Mouse (Mus musculus) lung, embryonic 15.5 days (tissue): Measurements from ENCODE around the gene Vamp2. TPM values are rescaled to one million over a fixed set of nuclear protein-coding genes. Genes with fewer than 3 reads are reported as not detected.

ENCODE experiments used
- ATAC-seq: fragments of 200-750 bp; cut with Nextera tagmentation; 2 replicates; pipeline ENCODE4 v1.8.0; 2017; ENCODE audit warnings: moderate number of reproducible peaks, borderline replicate concordance; ENCODE audit not compliant: low FRiP score, low TSS enrichment; ENCODE audit errors: extremely low read depth
- H3K27ac ChIP-seq: fragments of 300-500 bp; sonication (generic); 2 replicates; pipeline ENCODE4 v1.5.1; 2015; ENCODE audit warnings: moderate library complexity, mild to moderate bottlenecking, inconsistent platforms
- H3K27me3 ChIP-seq: fragments of 300-500 bp; sonication (generic); 2 replicates; pipeline ENCODE4 v1.6.1; 2015; ENCODE audit warnings: inconsistent platforms
- H3K36me3 ChIP-seq: fragments of 300-500 bp; sonication (generic); 2 replicates; pipeline ENCODE4 v1.6.1; 2015; ENCODE audit warnings: inconsistent platforms
- H3K4me1 ChIP-seq: fragments of 300-500 bp; sonication (generic); 2 replicates; pipeline ENCODE4 v1.6.1; 2015; ENCODE audit warnings: inconsistent platforms
- H3K4me2 ChIP-seq: fragments of 300-500 bp; sonication (generic); 2 replicates; pipeline ENCODE4 v1.6.1; 2015; ENCODE audit warnings: inconsistent platforms, mild to moderate bottlenecking, moderate library complexity
- H3K4me3 ChIP-seq: fragments of 300-500 bp; sonication (generic); 2 replicates; pipeline ENCODE4 v1.5.1; 2015; ENCODE audit warnings: mild to moderate bottlenecking, inconsistent platforms
- H3K9ac ChIP-seq: fragments of 300-500 bp; sonication (generic); 2 replicates; pipeline ENCODE4 v1.6.1; 2015; ENCODE audit warnings: inconsistent platforms
- H3K9me3 ChIP-seq: fragments of 300-500 bp; sonication (generic); 2 replicates; pipeline ENCODE4 v1.6.1; 2016; ENCODE audit warnings: inconsistent platforms
- WGBS: fragments of 180-500 bp; shearing (Covaris S2); methylation state at CpG from one replicate; pipeline ENCODE4 v1.1.7; 2015; 5-methylcytosine and 5-hydroxymethylcytosine counted together
- polyA plus RNA-seq: library from polyadenylated mRNA; unstranded; fragments of >200 nt; fragmentation: Nextera tagmentation; extraction: Ambion mirVana; gene quantifications from 2 replicates; pipeline ENCODE4 v1.2.1, GENCODE M21; 2015

The Vamp2 gene
- polyA plus RNA-seq = 61.6 and 66.6 TPM in 2 replicates

DNA sequence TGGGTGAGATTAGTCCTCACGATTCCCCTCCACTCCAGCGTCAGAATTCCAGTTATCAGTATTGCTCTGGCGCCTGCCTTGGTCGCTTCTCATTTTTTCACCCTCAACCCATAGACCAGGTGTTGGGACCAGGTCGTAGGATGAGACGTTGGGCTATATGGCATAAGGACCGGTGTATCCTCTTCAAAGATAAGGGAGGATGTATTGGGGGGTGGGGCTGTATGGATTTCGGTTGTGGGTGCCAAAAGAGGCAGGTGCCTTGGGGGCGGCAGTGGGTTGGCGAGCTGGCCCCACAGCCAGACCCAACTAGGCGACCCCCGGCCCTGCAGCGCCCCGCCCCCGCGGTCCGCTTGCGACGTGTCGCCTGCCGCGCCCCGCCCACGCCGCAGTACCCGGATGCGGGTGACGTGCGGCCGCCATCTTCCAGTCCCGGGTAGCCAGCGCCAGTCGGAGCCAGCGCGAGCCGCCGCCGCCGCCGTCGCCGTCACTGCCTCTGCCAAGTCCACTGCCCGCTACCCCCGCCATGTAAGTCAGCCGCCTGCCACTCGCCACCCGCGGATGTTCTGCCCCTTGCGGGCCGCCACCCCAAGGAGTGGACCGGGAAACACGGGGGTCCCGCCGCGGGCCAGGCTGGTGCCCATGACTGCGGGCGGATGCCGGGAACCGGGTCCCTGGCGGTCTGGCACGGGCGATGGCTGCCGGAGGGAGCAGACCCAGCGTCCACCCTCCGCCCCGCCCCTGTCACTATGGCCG, at the start of gene Vamp2:
Vamp2 (plus strand) TSS at position 388 of the 753 bp plus-strand sequence.
- Histone ChIP-seq H3K27ac (peak within 1 kb of the TSS; percentile 96), H3K9ac (peak within 1 kb of the TSS; percentile 100), H3K36me3 (peaks cover 22% of the 10 kb centered on the region; the same call in 1 of the 2 replicates), H3K27me3 (no peaks in the 10 kb centered on the region), H3K9me3 (no peaks in the 10 kb centered on the region), H3K4me2 (peak within 1 kb of the TSS; percentile 86), H3K4me3 (peak within 1 kb of the TSS; percentile 96), H3K4me1 (peaks cover 25% of the 10 kb centered on the region)
- WGBS = under 1% methylated on average over 50 of the region's 67 CpGs
- ATAC-seq = peak; percentile 83

DNA sequence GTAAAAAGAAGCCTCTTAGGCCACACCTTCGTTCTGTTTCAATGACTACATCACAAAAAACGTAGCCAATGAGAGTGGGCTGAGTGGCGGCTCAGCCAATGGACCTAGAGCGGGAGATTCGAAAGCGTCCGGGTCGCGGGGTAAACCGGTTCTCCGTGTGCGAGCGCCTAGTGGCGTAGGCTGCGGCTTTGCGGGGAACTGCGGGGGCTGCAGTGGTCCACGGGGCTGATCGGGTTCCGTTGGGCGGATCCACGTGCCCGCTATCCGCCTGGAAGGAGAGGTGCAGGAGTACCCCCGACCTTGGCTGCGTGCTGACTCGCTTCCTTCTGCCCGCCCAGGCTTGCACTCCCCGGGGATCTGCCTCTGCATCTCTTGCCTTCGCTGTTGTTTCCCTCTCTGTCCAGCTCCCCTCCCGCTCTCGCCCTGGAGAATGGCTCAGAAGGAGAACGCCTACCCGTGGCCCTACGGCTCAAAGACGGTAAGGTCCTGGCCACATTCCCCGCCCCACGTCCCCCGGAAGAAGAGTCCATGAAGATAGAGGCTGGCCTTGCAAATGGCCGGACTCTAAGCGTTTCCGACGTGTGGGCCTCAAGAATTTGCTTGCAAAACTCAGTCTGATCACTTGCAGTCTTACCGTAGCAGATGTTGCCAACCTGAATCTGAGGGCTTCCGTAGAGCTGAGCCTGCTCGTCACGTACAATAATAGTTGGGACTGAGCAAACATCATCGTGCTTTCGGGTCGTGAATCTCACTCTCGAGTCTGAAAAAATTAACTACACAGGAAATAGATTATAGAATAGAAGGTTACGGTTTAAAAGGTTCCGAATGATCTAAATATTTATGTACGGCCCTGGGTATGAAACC, 42.5 kb upstream of the Vamp2 start, which contains the start of gene Aurkb:
Aurkb (plus strand) TSS at position 117 of the 864 bp plus-strand sequence.
- H3K9me3 ChIP-seq = no peaks in the 10 kb centered on the region
- under 1% methylated on average over 54 of the region's 54 CpGs for WGBS
- peaks cover 32% of the 10 kb centered on the region for H3K4me1 ChIP-seq
- H3K4me2 ChIP-seq = peak within 1 kb of the TSS; percentile 74
- peaks cover 19% of the 10 kb centered on the region for H3K36me3 ChIP-seq
- no peaks in the 10 kb centered on the region for H3K27me3 ChIP-seq
- H3K27ac ChIP-seq = peak within 1 kb of the TSS; percentile 95
- peak within 1 kb of the TSS; percentile 78 for H3K9ac ChIP-seq
- H3K4me3 ChIP-seq = peak within 1 kb of the TSS; percentile 75
- ATAC-seq = peak; percentile 72

DNA sequence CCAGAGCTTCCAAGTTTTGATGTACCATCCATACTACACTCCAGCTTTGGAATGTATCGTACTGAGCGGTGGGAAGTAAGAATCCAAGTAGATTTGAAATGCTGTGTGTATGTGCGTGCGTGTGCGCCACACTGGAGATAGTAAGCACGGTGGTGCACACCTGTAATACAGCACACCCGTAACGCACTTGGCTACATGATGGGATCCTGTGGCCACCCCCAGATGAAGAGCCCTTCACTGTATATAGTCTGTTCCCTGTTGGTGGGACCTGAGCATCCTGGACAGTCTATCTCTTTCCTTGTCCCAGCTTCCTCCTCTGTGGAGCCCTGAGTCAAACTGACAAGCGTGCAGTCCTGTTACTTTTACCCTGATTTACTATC, 41.9 kb upstream of the Vamp2 start:
- peak overlapping the region; percentile 75 for H3K4me3 ChIP-seq
- peak overlapping the region; percentile 74 for H3K4me2 ChIP-seq
- peak overlapping the region; percentile 95 for H3K27ac ChIP-seq
- peak overlapping the region; percentile 78 for H3K9ac ChIP-seq
- no peaks in the 10 kb centered on the region for H3K9me3 ChIP-seq
- peaks cover 32% of the 10 kb centered on the region for H3K4me1 ChIP-seq
- H3K27me3 ChIP-seq = no peaks in the 10 kb centered on the region
- no peak for ATAC-seq
- 6% methylated on average over 9 of the region's 9 CpGs for WGBS
- peaks cover 24% of the 10 kb centered on the region for H3K36me3 ChIP-seq

DNA sequence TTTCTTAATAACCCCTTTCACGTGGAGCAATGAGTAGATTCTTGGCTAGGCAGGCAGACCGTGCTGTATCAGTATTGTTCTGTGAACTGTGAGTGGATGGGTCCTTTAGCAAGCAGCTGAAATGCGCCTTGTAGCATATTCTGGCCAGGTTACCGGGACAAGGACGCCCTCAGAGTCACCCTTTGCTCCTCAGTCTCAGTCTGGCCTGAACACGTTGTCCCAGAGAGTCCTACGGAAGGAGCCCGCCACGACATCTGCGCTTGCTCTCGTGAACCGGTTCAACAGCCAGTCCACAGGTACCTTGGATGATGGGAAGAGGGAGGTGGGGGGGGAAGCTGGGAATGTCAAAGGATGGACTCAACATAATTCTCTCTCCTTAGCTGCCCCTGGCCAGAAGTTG, 40.7 kb upstream of the Vamp2 start:
- no peak for ATAC-seq

DNA sequence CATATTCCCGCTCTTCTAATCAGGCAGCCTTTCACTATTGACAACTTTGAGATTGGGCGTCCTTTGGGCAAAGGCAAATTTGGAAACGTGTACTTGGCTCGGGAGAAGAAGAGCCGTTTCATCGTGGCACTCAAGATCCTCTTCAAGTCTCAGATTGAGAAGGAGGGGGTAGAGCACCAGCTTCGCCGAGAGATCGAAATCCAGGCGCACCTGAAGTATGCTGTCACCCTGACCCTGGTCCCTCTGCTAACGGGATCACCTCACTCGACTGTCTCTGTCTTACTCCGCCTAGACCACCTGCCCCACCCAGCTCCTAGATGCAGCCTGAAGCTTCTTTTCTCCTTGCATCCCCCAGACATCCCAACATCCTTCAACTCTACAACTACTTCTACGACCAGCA, 40.1 kb upstream of the Vamp2 start:
- no peak overlapping the region for H3K27ac ChIP-seq
- no peaks in the 10 kb centered on the region for H3K9me3 ChIP-seq
- ATAC-seq = no peak
- H3K4me2 ChIP-seq = peak overlapping the region; percentile 74; the same call in 1 of the 2 replicates
- WGBS = 86% methylated on average over 14 of the region's 14 CpGs
- no peak overlapping the region for H3K4me3 ChIP-seq
- H3K36me3 ChIP-seq = peaks cover 29% of the 10 kb centered on the region
- peaks cover 32% of the 10 kb centered on the region for H3K4me1 ChIP-seq
- no peaks in the 10 kb centered on the region for H3K27me3 ChIP-seq
- H3K9ac ChIP-seq = no peak overlapping the region

More for the DNA sequence above, 40.7 kb upstream of the Vamp2 start:
- Histone ChIP-seq H3K27me3 (no peaks in the 10 kb centered on the region), H3K4me3 (0 out of 2 replicates have a peak overlapping the region, but pooled peaks have one; percentile 75), H3K9ac (no peak overlapping the region), H3K9me3 (no peaks in the 10 kb centered on the region), H3K27ac (no peak overlapping the region), H3K4me1 (peaks cover 32% of the 10 kb centered on the region), H3K4me2 (peak overlapping the region; percentile 74), H3K36me3 (peaks cover 29% of the 10 kb centered on the region)
- WGBS = 78% methylated on average over 12 of the region's 12 CpGs

DNA sequence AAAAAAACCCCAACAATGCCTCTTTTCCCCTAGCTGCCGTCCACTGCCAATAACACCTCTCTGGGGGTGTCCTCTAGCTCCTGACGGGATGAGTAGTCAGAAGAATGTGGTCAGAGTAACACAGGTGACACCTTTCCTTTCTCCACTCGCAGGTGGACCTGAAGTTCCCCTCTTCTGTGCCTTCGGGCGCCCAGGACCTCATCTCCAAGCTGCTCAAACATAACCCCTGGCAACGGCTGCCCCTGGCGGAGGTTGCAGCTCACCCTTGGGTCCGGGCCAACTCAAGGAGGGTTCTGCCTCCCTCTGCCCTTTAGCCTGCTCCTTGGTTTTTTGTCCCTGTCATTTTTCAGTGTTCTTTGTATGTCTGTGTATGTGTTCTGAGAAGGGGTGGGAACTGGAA, 37.5 kb upstream of the Vamp2 start:
- Histone ChIP-seq H3K4me1 (peaks cover 32% of the 10 kb centered on the region), H3K9ac (no peak overlapping the region), H3K9me3 (no peaks in the 10 kb centered on the region), H3K4me3 (no peak overlapping the region), H3K27ac (no peak overlapping the region), H3K27me3 (no peaks in the 10 kb centered on the region), H3K36me3 (peaks cover 36% of the 10 kb centered on the region), H3K4me2 (no peak overlapping the region)
- no peak for ATAC-seq
- 89% methylated on average over 8 of the region's 8 CpGs for WGBS

DNA sequence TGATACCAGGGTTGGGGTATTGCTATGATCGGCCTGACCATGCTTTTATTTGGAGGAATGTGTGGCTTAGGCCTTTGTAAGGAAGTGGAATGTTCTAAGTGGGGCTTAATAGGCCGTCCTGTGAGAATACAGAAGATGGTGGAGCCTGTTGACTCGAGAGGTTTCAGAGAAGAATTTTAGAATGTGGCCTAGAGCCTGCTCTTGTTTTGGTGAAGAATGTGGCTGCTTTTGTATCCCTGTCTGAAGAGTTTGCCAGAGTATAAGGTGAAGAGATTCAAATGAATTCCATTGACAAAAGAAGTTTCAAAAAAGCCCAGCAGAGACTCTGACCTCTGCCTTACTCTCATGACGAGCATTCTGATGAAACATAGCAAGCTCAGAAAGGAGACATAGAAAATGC, 36.5 kb upstream of the Vamp2 start:
- H3K9ac ChIP-seq = no peak overlapping the region
- H3K4me2 ChIP-seq = no peak overlapping the region
- no peak for ATAC-seq
- peaks cover 27% of the 10 kb centered on the region for H3K4me1 ChIP-seq
- no peak overlapping the region for H3K4me3 ChIP-seq
- no peaks in the 10 kb centered on the region for H3K9me3 ChIP-seq
- H3K27me3 ChIP-seq = no peaks in the 10 kb centered on the region
- H3K27ac ChIP-seq = no peak overlapping the region
- 77% methylated on average over 4 of the region's 4 CpGs for WGBS
- peaks cover 36% of the 10 kb centered on the region for H3K36me3 ChIP-seq

DNA sequence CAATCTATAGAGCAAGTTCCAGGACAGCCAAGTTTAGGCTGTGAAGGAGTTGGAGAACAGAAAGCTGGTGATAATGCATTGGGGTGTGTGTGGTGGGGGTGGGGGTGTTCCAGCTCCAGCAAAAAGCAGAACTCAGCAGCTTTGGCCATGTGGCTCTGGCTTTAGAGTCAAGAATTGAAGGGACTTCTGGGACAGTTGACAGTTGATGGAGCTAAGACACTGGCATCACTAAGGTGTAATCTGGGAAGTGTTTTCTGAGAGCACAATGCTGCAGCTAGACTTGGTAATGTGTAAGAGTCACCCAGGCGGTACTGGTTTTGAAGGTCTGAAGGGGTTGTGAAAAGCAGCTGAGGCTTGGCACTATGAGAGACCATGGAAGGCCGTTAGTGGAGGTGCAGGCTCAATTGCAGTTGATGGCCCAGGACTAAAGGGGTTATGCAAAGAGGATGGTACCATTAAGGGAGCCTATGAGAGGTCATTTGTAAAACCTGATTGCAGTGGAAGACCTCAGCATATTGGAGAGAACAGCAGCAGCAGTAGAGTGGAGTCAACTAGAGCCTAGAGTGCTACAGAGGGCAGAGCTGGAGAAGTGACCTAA, 35.4 kb upstream of the Vamp2 start:
- no peak for ATAC-seq
- Histone ChIP-seq H3K9ac (no peak overlapping the region), H3K36me3 (peaks cover 36% of the 10 kb centered on the region), H3K4me2 (no peak overlapping the region), H3K4me3 (no peak overlapping the region), H3K4me1 (peaks cover 20% of the 10 kb centered on the region), H3K27me3 (no peaks in the 10 kb centered on the region), H3K9me3 (no peaks in the 10 kb centered on the region), H3K27ac (no peak overlapping the region)
- 77% methylated on average over 2 of the region's 2 CpGs for WGBS

DNA sequence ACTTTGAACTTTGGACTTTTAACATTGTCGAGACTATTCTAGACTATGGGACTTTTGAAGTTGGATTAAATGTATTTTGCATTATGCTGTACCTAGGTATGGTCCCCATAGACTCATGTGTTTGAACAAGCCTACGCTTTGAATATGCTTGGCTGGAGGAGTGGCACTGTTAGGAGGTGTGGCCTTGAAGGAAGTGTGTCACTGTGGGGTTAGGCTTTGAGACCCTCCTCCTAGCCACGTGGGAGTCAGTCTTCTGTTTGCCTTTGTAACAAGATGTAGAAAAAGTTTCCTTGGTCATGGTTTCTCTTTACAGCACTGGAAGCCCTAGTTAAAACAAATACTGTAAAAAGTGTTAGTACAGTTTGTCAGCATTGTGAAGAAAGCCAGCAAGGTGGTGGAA, 34.4 kb upstream of the Vamp2 start:
- H3K4me1 ChIP-seq = peaks cover 19% of the 10 kb centered on the region
- no peak overlapping the region for H3K9ac ChIP-seq
- no peak overlapping the region for H3K4me2 ChIP-seq
- 67% methylated on average over 3 of the region's 3 CpGs for WGBS
- ATAC-seq = no peak
- no peaks in the 10 kb centered on the region for H3K9me3 ChIP-seq
- peaks cover 29% of the 10 kb centered on the region for H3K36me3 ChIP-seq
- no peaks in the 10 kb centered on the region for H3K27me3 ChIP-seq
- H3K4me3 ChIP-seq = no peak overlapping the region
- H3K27ac ChIP-seq = no peak overlapping the region

DNA sequence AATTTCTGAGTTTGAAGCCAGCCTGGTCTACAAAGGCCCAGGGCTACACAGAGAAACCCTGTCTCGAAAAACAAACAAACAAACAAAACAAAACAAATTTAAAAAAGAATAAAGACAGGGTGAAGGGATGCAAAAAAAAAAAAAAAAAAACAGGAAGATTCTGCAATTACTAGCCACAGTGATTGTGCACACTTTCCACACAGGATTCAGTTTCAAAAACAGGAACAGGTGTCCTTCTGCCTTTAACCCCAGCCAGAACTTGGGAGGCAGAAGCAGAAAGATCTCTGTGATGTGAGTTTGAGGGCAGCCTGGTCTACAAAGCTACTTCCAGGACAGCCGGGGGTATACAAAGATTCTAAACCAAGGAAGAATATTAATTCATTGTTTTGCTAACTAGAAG, 30.0 kb upstream of the Vamp2 start:
- peaks cover 7% of the 10 kb centered on the region; the same call in 1 of the 2 replicates for H3K36me3 ChIP-seq
- H3K4me3 ChIP-seq = peak overlapping the region; percentile 79
- no peak for ATAC-seq
- peak overlapping the region; percentile 77; the same call in 1 of the 2 replicates for H3K27ac ChIP-seq
- peak overlapping the region; percentile 65 for H3K9ac ChIP-seq
- no peaks in the 10 kb centered on the region for H3K27me3 ChIP-seq
- H3K4me2 ChIP-seq = peak overlapping the region; percentile 95
- WGBS = 71% methylated on average over 2 of the region's 2 CpGs
- H3K4me1 ChIP-seq = peaks cover 30% of the 10 kb centered on the region
- no peaks in the 10 kb centered on the region for H3K9me3 ChIP-seq

DNA sequence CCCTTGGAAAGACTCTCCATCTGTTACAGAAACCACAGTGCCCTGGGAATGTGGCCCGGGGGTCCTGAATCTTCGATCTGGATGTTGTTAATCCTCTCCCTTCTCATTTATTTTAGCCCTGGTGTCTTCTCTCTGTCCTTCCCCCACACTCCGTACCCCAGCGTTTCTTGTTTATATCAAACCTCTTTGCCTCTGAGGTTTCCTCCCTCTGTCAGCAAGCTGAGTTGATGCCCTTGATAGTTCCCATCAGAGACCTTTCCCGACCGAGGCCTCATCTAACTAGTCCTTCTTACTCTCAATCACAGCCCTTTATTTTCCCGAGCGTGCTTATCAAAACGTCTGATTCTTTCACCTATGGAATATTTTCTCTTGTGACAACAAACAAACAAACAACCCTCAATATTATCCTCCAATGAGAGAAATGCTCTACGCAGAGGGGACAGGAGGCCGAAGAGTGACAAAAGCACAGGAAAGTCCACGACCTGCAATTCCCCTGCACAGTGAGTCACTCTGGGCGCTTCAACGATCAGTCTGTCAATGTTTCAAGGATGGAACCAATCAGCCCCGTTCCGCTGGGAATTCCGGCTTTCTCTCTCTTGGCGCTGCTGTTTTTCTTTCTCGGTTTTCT, 29.4 kb upstream of the Vamp2 start:
- peak; percentile 1; the same call in 1 of the 2 replicates for ATAC-seq
- peaks cover 30% of the 10 kb centered on the region for H3K4me1 ChIP-seq
- peak overlapping the region; percentile 65 for H3K9ac ChIP-seq
- peaks cover 3% of the 10 kb centered on the region; the same call in 1 of the 2 replicates for H3K36me3 ChIP-seq
- peak overlapping the region; percentile 77 for H3K27ac ChIP-seq
- WGBS = under 1% methylated on average over 19 of the region's 19 CpGs
- H3K4me2 ChIP-seq = peak overlapping the region; percentile 95
- H3K4me3 ChIP-seq = peak overlapping the region; percentile 79
- H3K9me3 ChIP-seq = no peaks in the 10 kb centered on the region
- no peaks in the 10 kb centered on the region for H3K27me3 ChIP-seq
